Mouse (Mus musculus): ENCODE results near the gene Slc22a3.

DNA sequence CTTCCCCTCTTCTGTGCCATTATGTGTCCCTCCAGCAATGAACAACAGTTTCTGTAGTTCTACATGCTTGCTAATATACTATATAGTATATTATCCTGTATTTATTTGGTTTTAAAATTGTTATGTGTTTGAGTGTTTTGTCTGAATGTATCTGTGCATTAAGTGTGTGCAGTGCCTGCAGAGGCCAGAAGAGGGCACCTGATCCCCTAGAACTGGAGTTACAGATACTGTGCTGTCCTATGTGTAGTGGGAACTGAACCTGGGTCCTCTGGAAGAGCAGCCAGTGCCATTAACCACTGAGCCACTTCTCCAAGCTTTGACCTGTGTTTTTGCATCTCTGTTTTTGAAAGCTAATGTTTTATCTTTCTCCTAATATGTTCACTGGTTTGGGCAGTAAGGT, 46.3 kb downstream of the Slc22a3 start:
- TF ChIP-seq CTCF (IDR thresholded peaks at IDR 0.05; ENCODE audit: low read depth) = peak; percentile 51
- no peak for TF ChIP-seq EP300 (IDR thresholded peaks at IDR 0.05; ENCODE audit: low read depth)
